Mouse (Mus musculus): ENCODE results near the gene Pfn3.

Pfn3 gene

GRCm38 (mm10) chr13:55411826-55412225 lies 3.2 kb downstream of the Pfn3 start:
- TF ChIP-seq GATA4 (IDR thresholded peaks at IDR 0.05; ENCODE audit: insufficient replicate concordance, low read length) = no peak

- no peak for TF ChIP-seq GATA4 (IDR thresholded peaks at IDR 0.05; ENCODE audit: insufficient replicate concordance, low read length)
These were observed 6.4 kb downstream of the Pfn3 start for GRCm38 (mm10) chr13:55408546-55409120.

GRCm38 (mm10) chr13:55407341-55407740 lies 7.7 kb downstream of the Pfn3 start:
- TF ChIP-seq GATA4 (IDR thresholded peaks at IDR 0.05; ENCODE audit: insufficient replicate concordance, low read length) = no peak

- no peak for TF ChIP-seq GATA4 (IDR thresholded peaks at IDR 0.05; ENCODE audit: insufficient replicate concordance, low read length)
These were observed 9.1 kb downstream of the Pfn3 start for GRCm38 (mm10) chr13:55405783-55406390.

- no peak for TF ChIP-seq GATA4 (IDR thresholded peaks at IDR 0.05; ENCODE audit: insufficient replicate concordance, low read length)
These were observed 9.9 kb downstream of the Pfn3 start for GRCm38 (mm10) chr13:55404853-55405782.

GRCm38 (mm10) chr13:55403935-55404852 lies 10.8 kb downstream of the Pfn3 start:
- no peak for TF ChIP-seq GATA4 (IDR thresholded peaks at IDR 0.05; ENCODE audit: insufficient replicate concordance, low read length)

GRCm38 (mm10) chr13:55403266-55403665 lies 11.8 kb downstream of the Pfn3 start:
- no peak for TF ChIP-seq GATA4 (IDR thresholded peaks at IDR 0.05; ENCODE audit: insufficient replicate concordance, low read length)

GRCm38 (mm10) chr13:55400039-55400346 lies 15.0 kb downstream of the Pfn3 start:
- no peak for TF ChIP-seq GATA4 (IDR thresholded peaks at IDR 0.05; ENCODE audit: insufficient replicate concordance, low read length)

- no peak for TF ChIP-seq GATA4 (IDR thresholded peaks at IDR 0.05; ENCODE audit: insufficient replicate concordance, low read length)
These were observed 15.6 kb downstream of the Pfn3 start for GRCm38 (mm10) chr13:55399300-55400038.

- TF ChIP-seq GATA4 (IDR thresholded peaks at IDR 0.05; ENCODE audit: insufficient replicate concordance, low read length) = no peak
These were observed 16.9 kb downstream of the Pfn3 start, which contains the start of gene Slc34a1 for GRCm38 (mm10) chr13:55398088-55398487. TSS of gene Slc34a1 (plus strand) at chr13:55398187.

GRCm38 (mm10) chr13:55392933-55393332 lies 22.1 kb downstream of the Pfn3 start:
- no peak for TF ChIP-seq GATA4 (IDR thresholded peaks at IDR 0.05; ENCODE audit: insufficient replicate concordance, low read length)

- TF ChIP-seq GATA4 (IDR thresholded peaks at IDR 0.05; ENCODE audit: insufficient replicate concordance, low read length) = no peak
These were observed 23.4 kb downstream of the Pfn3 start for GRCm38 (mm10) chr13:55391626-55392029.

GRCm38 (mm10) chr13:55390644-55391043 lies 24.4 kb downstream of the Pfn3 start:
- TF ChIP-seq GATA4 (IDR thresholded peaks at IDR 0.05; ENCODE audit: insufficient replicate concordance, low read length) = no peak

GRCm38 (mm10) chr13:55381790-55382189 lies 33.2 kb downstream of the Pfn3 start:
- no peak for TF ChIP-seq GATA4 (IDR thresholded peaks at IDR 0.05; ENCODE audit: insufficient replicate concordance, low read length)
